Mouse (Mus musculus): ENCODE data around the gene Inava. TPM values are rescaled to one million over a fixed set of nuclear protein-coding genes. Genes with fewer than 3 reads are reported as not detected.

Inava gene
- total and polyA plus RNA-seq, 2 experiments from 2014 or later, result 2.8 to 4.5 TPM

DNA sequence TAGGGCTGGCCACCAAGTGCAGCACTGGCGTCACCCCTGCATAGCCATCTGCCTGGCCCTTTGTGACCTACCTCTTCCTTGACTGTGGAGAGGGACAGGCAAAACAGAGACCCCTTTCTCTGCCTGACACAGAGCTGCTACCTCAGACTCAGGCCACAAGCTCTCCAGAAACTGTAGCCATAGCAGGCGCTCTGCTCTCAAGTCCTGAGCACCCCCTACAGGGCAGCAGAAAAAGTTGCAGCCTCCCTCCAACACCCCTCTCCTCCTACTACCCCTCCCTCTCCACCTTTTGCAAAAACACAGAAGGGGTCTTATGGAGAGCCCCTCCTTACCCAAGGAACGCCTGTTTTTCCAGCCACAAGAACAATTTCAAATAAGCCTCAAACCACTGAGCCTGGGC, 21.3 kb downstream of the Inava start, which contains the start of gene Mroh3:
TSS of gene Mroh3 (minus strand) at position 26 of the 400 bp plus-strand sequence.
- no peaks in the 10 kb centered on the region for H3K36me3 ChIP-seq (ENCODE audit: insufficient read depth, low read length)

GRCm38 (mm10) chr1:136190033-136190432, 44.0 kb downstream of the Inava start:
- Histone ChIP-seq H3K27ac (no peak overlapping the region), H3K4me3 (ENCODE audit: low read length) (no peak overlapping the region), H3K4me2 (ENCODE audit: low read depth, low read length) (no peak overlapping the region), H3K4me1 (ENCODE audit: insufficient read depth, low read length) (no peaks in the 10 kb centered on the region), H3K9ac (replicated peaks; ENCODE audit: low read length) (no peak overlapping the region), H3K27me3 (ENCODE audit: insufficient read depth, low read length) (no peaks in the 10 kb centered on the region), H3K36me3 (ENCODE audit: insufficient read depth, low read length) (no peaks in the 10 kb centered on the region), H3K9me3 (ENCODE audit: low read length) (no peaks in the 10 kb centered on the region)
- WGBS, result 94% methylated on average over 5 of the region's 5 CpGs
- TF ChIP-seq CTCF (IDR thresholded peaks at IDR 0.05; ENCODE audit: low read depth), result no peak
- DNase-seq (ENCODE audit: low spot score) (no peak), ATAC-seq (no peak)

More for the DNA sequence above, 21.3 kb downstream of the Inava start, which contains the start of gene Mroh3:
- H3K9me3 ChIP-seq (ENCODE audit: low read length), result no peaks in the 10 kb centered on the region
- peak; percentile 87 for ATAC-seq
- no peak within 1 kb of the TSS for H3K4me2 ChIP-seq (ENCODE audit: low read depth, low read length)
- peak; percentile 75 for DNase-seq (ENCODE audit: low spot score)
- no peaks in the 10 kb centered on the region for H3K4me1 ChIP-seq (ENCODE audit: insufficient read depth, low read length)
- no peak within 1 kb of the TSS for H3K9ac ChIP-seq (replicated peaks; ENCODE audit: low read length)
- no peak within 1 kb of the TSS for H3K4me3 ChIP-seq (ENCODE audit: low read length)
- 33% methylated on average over 3 of the region's 3 CpGs for WGBS
- no peak within 1 kb of the TSS for H3K27ac ChIP-seq
- H3K27me3 ChIP-seq (ENCODE audit: insufficient read depth, low read length), result no peaks in the 10 kb centered on the region
- TF ChIP-seq CTCF (IDR thresholded peaks at IDR 0.05; ENCODE audit: low read depth), result peak; percentile 75

DNA sequence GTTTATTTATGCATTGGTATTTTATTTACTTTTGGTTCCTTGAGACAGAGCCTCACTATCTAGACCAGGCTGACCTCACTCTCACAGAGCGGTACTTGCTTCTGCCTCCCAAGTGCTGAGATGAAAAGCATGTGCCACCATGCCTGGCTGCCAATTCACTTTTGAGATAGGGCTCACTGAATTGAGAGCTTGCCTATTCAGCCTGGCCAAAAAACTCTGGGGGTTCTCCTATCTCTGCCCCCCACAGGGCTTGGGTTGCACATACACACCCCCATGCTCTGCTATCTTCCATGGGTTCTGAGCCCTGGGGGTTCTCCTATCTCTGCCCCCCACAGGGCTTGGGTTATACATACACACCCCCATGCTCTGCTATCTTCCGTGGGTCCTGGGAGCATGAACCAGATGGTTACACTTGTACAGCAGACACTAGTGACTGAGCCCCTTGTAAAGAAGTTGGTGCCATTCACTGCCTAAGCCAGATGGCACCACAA, 54.5 kb downstream of the Inava start:
- WGBS, result 63% methylated on average over 2 of the region's 2 CpGs
- H3K36me3 ChIP-seq (ENCODE audit: insufficient read depth, low read length), result peaks cover 20% of the 10 kb centered on the region; the same call in 1 of the 2 replicates
- no peak overlapping the region for H3K27ac ChIP-seq
- no peaks in the 10 kb centered on the region for H3K9me3 ChIP-seq (ENCODE audit: low read length)
- no peak for ATAC-seq
- no peaks in the 10 kb centered on the region for H3K27me3 ChIP-seq (ENCODE audit: insufficient read depth, low read length)
- no peak for DNase-seq (ENCODE audit: low spot score)
- no peak overlapping the region for H3K4me2 ChIP-seq (ENCODE audit: low read depth, low read length)
- no peak for TF ChIP-seq CTCF (IDR thresholded peaks at IDR 0.05; ENCODE audit: low read depth)
- H3K9ac ChIP-seq (replicated peaks; ENCODE audit: low read length), result no peak overlapping the region
- H3K4me3 ChIP-seq (ENCODE audit: low read length), result no peak overlapping the region
- H3K4me1 ChIP-seq (ENCODE audit: insufficient read depth, low read length), result no peaks in the 10 kb centered on the region

DNA sequence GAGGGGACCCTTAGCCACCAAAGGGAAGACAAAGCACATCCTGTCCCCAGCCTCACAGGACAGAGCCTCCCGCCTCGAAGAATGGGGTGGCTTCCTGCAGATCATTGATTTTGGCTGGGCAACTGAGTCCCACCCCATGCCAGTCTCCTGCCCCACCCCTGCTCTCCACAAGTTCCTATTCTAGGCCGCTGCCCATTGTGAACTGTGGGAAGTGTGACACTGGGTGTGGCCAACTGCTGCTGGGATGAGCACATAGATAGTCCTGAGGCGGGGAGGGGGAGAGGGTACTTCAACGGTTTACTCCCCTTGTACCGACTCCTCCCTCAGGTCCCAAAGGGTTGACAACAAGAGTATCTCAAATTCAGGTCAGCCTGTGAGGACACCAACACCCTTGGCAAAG, 55.3 kb downstream of the Inava start:
- H3K4me1 ChIP-seq (ENCODE audit: insufficient read depth, low read length), result peaks cover 7% of the 10 kb centered on the region
- 53% methylated on average over 6 of the region's 6 CpGs for whole genome bisulfite sequencing
- H3K4me2 ChIP-seq (ENCODE audit: low read depth, low read length), result no peak overlapping the region
- no peak overlapping the region for H3K9ac ChIP-seq (replicated peaks; ENCODE audit: low read length)
- H3K36me3 ChIP-seq (ENCODE audit: insufficient read depth, low read length), result peaks cover 25% of the 10 kb centered on the region
- no peak for TF ChIP-seq CTCF (IDR thresholded peaks at IDR 0.05; ENCODE audit: low read depth)
- no peak overlapping the region for H3K27ac ChIP-seq
- H3K4me3 ChIP-seq (ENCODE audit: low read length), result no peak overlapping the region
- DNase-seq (ENCODE audit: low spot score) (no peak), ATAC-seq (no peak)
- no peaks in the 10 kb centered on the region for H3K9me3 ChIP-seq (ENCODE audit: low read length)
- no peaks in the 10 kb centered on the region for H3K27me3 ChIP-seq (ENCODE audit: insufficient read depth, low read length)

DNA sequence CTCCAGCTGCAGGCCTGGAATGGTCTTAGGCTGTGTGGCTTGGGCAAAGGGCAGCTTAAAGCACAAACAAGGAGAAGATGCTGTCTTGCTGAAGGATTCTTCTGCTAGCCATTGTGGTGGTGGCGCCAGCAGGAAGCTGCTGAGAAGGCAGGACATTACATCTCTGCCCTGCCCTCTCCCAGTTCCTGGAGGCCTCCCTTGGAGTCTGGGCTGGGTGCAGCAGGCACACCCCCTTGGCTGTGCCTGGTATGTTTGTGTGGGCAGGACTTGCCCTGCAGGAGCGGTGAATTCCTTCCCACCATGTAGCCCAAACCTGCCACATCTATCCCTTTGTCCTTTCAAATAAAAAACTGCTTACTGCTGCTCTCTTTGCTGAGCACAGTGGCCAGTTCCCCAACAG, 57.0 kb downstream of the Inava start:
- 83% methylated on average over 2 of the region's 2 CpGs for WGBS
- H3K9ac ChIP-seq (replicated peaks; ENCODE audit: low read length), result no peak overlapping the region

GRCm38 (mm10) chr1:136175183-136175582, 58.9 kb downstream of the Inava start:
- peak; percentile 74 for DNase-seq (ENCODE audit: low spot score)
- Histone ChIP-seq H3K9me3 (ENCODE audit: low read length) (no peaks in the 10 kb centered on the region), H3K4me2 (ENCODE audit: low read depth, low read length) (no peak overlapping the region), H3K4me1 (ENCODE audit: insufficient read depth, low read length) (peaks cover 7% of the 10 kb centered on the region), H3K4me3 (ENCODE audit: low read length) (no peak overlapping the region), H3K27me3 (ENCODE audit: insufficient read depth, low read length) (no peaks in the 10 kb centered on the region), H3K27ac (no peak overlapping the region), H3K36me3 (ENCODE audit: insufficient read depth, low read length) (peaks cover 50% of the 10 kb centered on the region), H3K9ac (replicated peaks; ENCODE audit: low read length) (no peak overlapping the region)
- 0 out of 2 replicates have a peak, but pooled peaks have one; percentile 28 for ATAC-seq
- TF ChIP-seq CTCF (IDR thresholded peaks at IDR 0.05; ENCODE audit: low read depth), result peak; percentile 87
- WGBS, result 27% methylated on average over 6 of the region's 6 CpGs

More for the DNA sequence above, 57.0 kb downstream of the Inava start:
- Histone ChIP-seq H3K4me2 (ENCODE audit: low read depth, low read length) (no peak overlapping the region), H3K4me3 (ENCODE audit: low read length) (no peak overlapping the region), H3K9me3 (ENCODE audit: low read length) (no peaks in the 10 kb centered on the region), H3K27ac (no peak overlapping the region), H3K4me1 (ENCODE audit: insufficient read depth, low read length) (peaks cover 7% of the 10 kb centered on the region), H3K27me3 (ENCODE audit: insufficient read depth, low read length) (no peaks in the 10 kb centered on the region), H3K36me3 (ENCODE audit: insufficient read depth, low read length) (peaks cover 36% of the 10 kb centered on the region)
- ATAC-seq (no peak), DNase-seq (ENCODE audit: low spot score) (no peak)
- no peak for TF ChIP-seq CTCF (IDR thresholded peaks at IDR 0.05; ENCODE audit: low read depth)

GRCm38 (mm10) chr1:136174101-136174606, 59.9 kb downstream of the Inava start:
- H3K9ac ChIP-seq (replicated peaks; ENCODE audit: low read length), result 0 out of 2 replicates have a peak overlapping the region, but pooled peaks have one; percentile 33
- TF ChIP-seq CTCF (IDR thresholded peaks at IDR 0.05; ENCODE audit: low read depth), result no peak
- H3K4me2 ChIP-seq (ENCODE audit: low read depth, low read length), result no peak overlapping the region
- no peaks in the 10 kb centered on the region for H3K27me3 ChIP-seq (ENCODE audit: insufficient read depth, low read length)
- DNase-seq (ENCODE audit: low spot score) (peak; percentile 52), ATAC-seq (peak; percentile 19; the same call in 1 of the 2 replicates)
- H3K4me1 ChIP-seq (ENCODE audit: insufficient read depth, low read length), result peaks cover 7% of the 10 kb centered on the region
- peak overlapping the region; percentile 22; the same call in 1 of the 2 replicates for H3K27ac ChIP-seq
- no peak overlapping the region for H3K4me3 ChIP-seq (ENCODE audit: low read length)
- H3K36me3 ChIP-seq (ENCODE audit: insufficient read depth, low read length), result peaks cover 56% of the 10 kb centered on the region
- no peaks in the 10 kb centered on the region for H3K9me3 ChIP-seq (ENCODE audit: low read length)
- WGBS, result 11% methylated on average over 13 of the region's 13 CpGs
